Mouse (Mus musculus) ES-Bruce4 (cell line): ENCODE data around the gene Gripap1.

Experiments used
- CTCF ChIP-seq: IDR thresholded peaks from one replicate; pipeline ENCODE4 v1.8.1; 2011; ENCODE audit warnings: low read depth, low read length
- POLR2A ChIP-seq: IDR thresholded peaks from one replicate; pipeline ENCODE4 v1.8.1; 2011; ENCODE audit warnings: low read length; ENCODE audit not compliant: insufficient read depth

DNA sequence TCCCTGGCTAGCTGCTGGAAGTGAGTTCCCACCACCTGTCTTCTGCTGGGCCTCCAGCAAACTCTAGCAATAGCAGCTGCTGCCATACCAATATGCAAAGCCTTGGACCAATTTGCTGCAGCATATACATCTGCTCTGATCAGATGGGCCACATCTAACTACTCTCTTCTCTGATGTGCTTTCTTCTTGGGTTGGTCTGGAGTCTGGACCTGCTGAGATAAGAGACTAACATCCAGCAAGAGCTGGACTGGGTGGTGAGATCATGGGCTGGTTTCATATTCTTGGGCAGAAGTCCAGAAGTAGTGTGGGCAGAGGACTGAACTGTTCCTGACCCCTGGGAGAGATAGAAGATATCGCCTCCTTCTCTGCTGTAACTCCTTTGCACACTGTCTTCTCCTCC is 47.6 kb downstream of the Gripap1 start:
- TF ChIP-seq CTCF (no peak), POLR2A (no peak)
